Mouse (Mus musculus) lung, adult 2 months (tissue): ENCODE measurements around the gene Sh3bgrl.

ENCODE experiments used
- CTCF ChIP-seq: fragments of 200-500 bp; IDR thresholded peaks from 2 replicates; pipeline ENCODE4 v1.5.1; 2011; ENCODE audit warnings: mild to moderate bottlenecking, low read length, control low read depth; ENCODE audit not compliant: insufficient read depth
- POLR2A ChIP-seq: fragments of 200-500 bp; IDR thresholded peaks from 2 replicates; pipeline ENCODE4 v1.6.1; 2011; ENCODE audit warnings: low read depth, mild to moderate bottlenecking, control low read depth, low read length, borderline replicate concordance; ENCODE audit errors: extremely low read depth

- TF ChIP-seq POLR2A (no peak), CTCF (no peak)
Observed at GRCm38 (mm10) chrX:109098511-109098910, 3.3 kb downstream of the Sh3bgrl start.
